Mouse (Mus musculus): Measurements from ENCODE around the gene Gm45140. TPM values are rescaled to one million over a fixed set of nuclear protein-coding genes. Genes with fewer than 3 reads are reported as not detected.

Gene Gm45140
- polyA plus RNA-seq, 1 experiment from 2014 or later: 3.0 TPM

GRCm38 (mm10) chr6:87762161-87762560 is 73.4 kb downstream of the Gm45140 start:
- no peak overlapping the region for H3K27ac ChIP-seq
- H3K9me3 ChIP-seq (replicated peaks; ENCODE audit: low read length): no peaks in the 10 kb centered on the region
- no peaks in the 10 kb centered on the region for H3K36me3 ChIP-seq (ENCODE audit: insufficient read depth, low read length)
- no peak overlapping the region for H3K4me3 ChIP-seq (replicated peaks; ENCODE audit: low read depth, low read length)
- no peak for TF ChIP-seq CTCF (IDR thresholded peaks at IDR 0.05; ENCODE audit: low read depth)
- H3K9ac ChIP-seq (ENCODE audit: low read depth, low read length): no peak overlapping the region
- DNase-seq (ENCODE audit: low spot score): no peak
- no peak overlapping the region for H3K4me2 ChIP-seq (ENCODE audit: low read length)
- H3K27me3 ChIP-seq (ENCODE audit: insufficient read depth, low read length): no peaks in the 10 kb centered on the region
- ATAC-seq (replicated peaks; ENCODE audit: low FRiP score, low read depth): no peak
- WGBS: 80% methylated on average over 5 of the region's 5 CpGs
- H3K4me1 ChIP-seq (replicated peaks; ENCODE audit: insufficient read depth, low read length): no peaks in the 10 kb centered on the region

- ATAC-seq (replicated peaks; ENCODE audit: low FRiP score, low read depth) (no peak), DNase-seq (ENCODE audit: low spot score) (no peak)
- Histone ChIP-seq H3K9ac (ENCODE audit: low read depth, low read length) (no peak overlapping the region), H3K4me1 (replicated peaks; ENCODE audit: insufficient read depth, low read length) (no peaks in the 10 kb centered on the region), H3K27ac (no peak overlapping the region), H3K4me3 (replicated peaks; ENCODE audit: low read depth, low read length) (no peak overlapping the region), H3K4me2 (ENCODE audit: low read length) (no peak overlapping the region), H3K9me3 (replicated peaks; ENCODE audit: low read length) (no peaks in the 10 kb centered on the region), H3K36me3 (ENCODE audit: insufficient read depth, low read length) (no peaks in the 10 kb centered on the region), H3K27me3 (ENCODE audit: insufficient read depth, low read length) (no peaks in the 10 kb centered on the region)
- TF ChIP-seq CTCF (IDR thresholded peaks at IDR 0.05; ENCODE audit: low read depth): no peak
- 56% methylated on average over 3 of the region's 3 CpGs for WGBS
Measured at GRCm38 (mm10) chr6:87759850-87760249, 75.7 kb downstream of the Gm45140 start.

- Histone ChIP-seq H3K9me3 (replicated peaks; ENCODE audit: low read length) (no peaks in the 10 kb centered on the region), H3K27ac (no peak overlapping the region), H3K4me1 (replicated peaks; ENCODE audit: insufficient read depth, low read length) (no peaks in the 10 kb centered on the region), H3K4me3 (replicated peaks; ENCODE audit: low read depth, low read length) (no peak overlapping the region), H3K4me2 (ENCODE audit: low read length) (no peak overlapping the region), H3K9ac (ENCODE audit: low read depth, low read length) (no peak overlapping the region), H3K27me3 (ENCODE audit: insufficient read depth, low read length) (no peaks in the 10 kb centered on the region), H3K36me3 (ENCODE audit: insufficient read depth, low read length) (no peaks in the 10 kb centered on the region)
- no peak for DNase-seq (ENCODE audit: low spot score)
- 57% methylated on average over 3 of the region's 3 CpGs for WGBS
- TF ChIP-seq CTCF (IDR thresholded peaks at IDR 0.05; ENCODE audit: low read depth): no peak
- ATAC-seq (replicated peaks; ENCODE audit: low FRiP score, low read depth): peak; percentile 36; the same call in 1 of the 2 replicates
Measured at GRCm38 (mm10) chr6:87759404-87759803, 76.2 kb downstream of the Gm45140 start.

- Histone ChIP-seq H3K4me2 (ENCODE audit: low read length) (no peak overlapping the region), H3K4me3 (replicated peaks; ENCODE audit: low read depth, low read length) (no peak overlapping the region), H3K9ac (ENCODE audit: low read depth, low read length) (no peak overlapping the region), H3K27me3 (ENCODE audit: insufficient read depth, low read length) (no peaks in the 10 kb centered on the region), H3K27ac (no peak overlapping the region), H3K4me1 (replicated peaks; ENCODE audit: insufficient read depth, low read length) (no peaks in the 10 kb centered on the region), H3K36me3 (ENCODE audit: insufficient read depth, low read length) (no peaks in the 10 kb centered on the region), H3K9me3 (replicated peaks; ENCODE audit: low read length) (no peaks in the 10 kb centered on the region)
- no peak for ATAC-seq (replicated peaks; ENCODE audit: low FRiP score, low read depth)
- no peak for DNase-seq (ENCODE audit: low spot score)
- 88% methylated on average over 8 of the region's 8 CpGs for WGBS
- TF ChIP-seq CTCF (IDR thresholded peaks at IDR 0.05; ENCODE audit: low read depth): no peak
Measured at GRCm38 (mm10) chr6:87756896-87757295, 78.7 kb downstream of the Gm45140 start.

- TF ChIP-seq CTCF (IDR thresholded peaks at IDR 0.05; ENCODE audit: low read depth): no peak
- H3K4me3 ChIP-seq (replicated peaks; ENCODE audit: low read depth, low read length): no peak overlapping the region
- 0 out of 2 replicates have a peak, but pooled peaks cover 4% of the 10 kb centered on the region for H3K36me3 ChIP-seq (ENCODE audit: insufficient read depth, low read length)
- H3K9me3 ChIP-seq (replicated peaks; ENCODE audit: low read length): no peaks in the 10 kb centered on the region
- DNase-seq (ENCODE audit: low spot score): no peak
- H3K9ac ChIP-seq (ENCODE audit: low read depth, low read length): no peak overlapping the region
- no peak overlapping the region for H3K4me2 ChIP-seq (ENCODE audit: low read length)
- ATAC-seq (replicated peaks; ENCODE audit: low FRiP score, low read depth): no peak
- 91% methylated on average over 4 of the region's 4 CpGs for WGBS
- H3K27me3 ChIP-seq (ENCODE audit: insufficient read depth, low read length): no peaks in the 10 kb centered on the region
- no peaks in the 10 kb centered on the region for H3K4me1 ChIP-seq (replicated peaks; ENCODE audit: insufficient read depth, low read length)
- no peak overlapping the region for H3K27ac ChIP-seq
Measured at GRCm38 (mm10) chr6:87755196-87755595, 80.4 kb downstream of the Gm45140 start.

GRCm38 (mm10) chr6:87751574-87751973 is 84.0 kb downstream of the Gm45140 start:
- TF ChIP-seq CTCF (IDR thresholded peaks at IDR 0.05; ENCODE audit: low read depth): no peak
- Histone ChIP-seq H3K4me2 (ENCODE audit: low read length) (no peak overlapping the region), H3K9me3 (replicated peaks; ENCODE audit: low read length) (no peaks in the 10 kb centered on the region), H3K36me3 (ENCODE audit: insufficient read depth, low read length) (0 out of 2 replicates have a peak, but pooled peaks cover 4% of the 10 kb centered on the region), H3K27ac (no peak overlapping the region), H3K9ac (ENCODE audit: low read depth, low read length) (no peak overlapping the region), H3K27me3 (ENCODE audit: insufficient read depth, low read length) (no peaks in the 10 kb centered on the region), H3K4me3 (replicated peaks; ENCODE audit: low read depth, low read length) (no peak overlapping the region), H3K4me1 (replicated peaks; ENCODE audit: insufficient read depth, low read length) (no peaks in the 10 kb centered on the region)
- no peak for DNase-seq (ENCODE audit: low spot score)
- WGBS: 93% methylated on average over 6 of the region's 6 CpGs
- no peak for ATAC-seq (replicated peaks; ENCODE audit: low FRiP score, low read depth)
